Mouse (Mus musculus) heart, embryonic 16.5 days (tissue): ENCODE data around the gene Pcdh15. TPM values are rescaled to one million over a fixed set of nuclear protein-coding genes. Genes with fewer than 3 reads are reported as not detected.

Source experiments
- ATAC-seq: fragments of 200-750 bp; cut with Nextera tagmentation; replicated peaks from 2 replicates; pipeline ENCODE4 v1.8.0; 2017; ENCODE audit warnings: moderate number of reproducible peaks; ENCODE audit not compliant: insufficient read depth, low FRiP score; ENCODE audit errors: extremely low read depth
- H3K27ac ChIP-seq: fragments of 300-500 bp; sonication (generic); 2 replicates; pipeline ENCODE4 v1.5.1; 2014; ENCODE audit warnings: mild to moderate bottlenecking, low read length, control low read depth, moderate library complexity
- H3K27me3 ChIP-seq: fragments of 300-500 bp; sonication (generic); 2 replicates; pipeline ENCODE4 v1.6.1; 2014; ENCODE audit warnings: low read length, mixed read lengths; ENCODE audit not compliant: control insufficient read depth, insufficient read depth
- H3K36me3 ChIP-seq: fragments of 300-500 bp; sonication (generic); 2 replicates; pipeline ENCODE4 v1.6.1; 2014; ENCODE audit not compliant: control insufficient read depth, insufficient read depth
- H3K4me1 ChIP-seq: fragments of 300-500 bp; sonication (generic); 2 replicates; pipeline ENCODE4 v1.6.1; 2014; ENCODE audit warnings: low read length, mixed read lengths; ENCODE audit not compliant: control insufficient read depth, insufficient read depth
- H3K4me2 ChIP-seq: fragments of 300-500 bp; sonication (generic); 2 replicates; pipeline ENCODE4 v1.6.1; 2014; ENCODE audit warnings: low read depth, mild to moderate bottlenecking, control low read depth, low read length
- H3K4me3 ChIP-seq: fragments of 300-500 bp; sonication (generic); 2 replicates; pipeline ENCODE4 v1.5.1; 2014; ENCODE audit warnings: mild to moderate bottlenecking, control low read depth, low read length
- H3K9ac ChIP-seq: fragments of 300-500 bp; sonication (generic); 2 replicates; pipeline ENCODE4 v1.6.1; 2014; ENCODE audit warnings: low read length, control low read depth
- H3K9me3 ChIP-seq: fragments of 300-500 bp; sonication (generic); replicated peaks from 2 replicates; pipeline ENCODE4 v1.6.1; 2016; ENCODE audit warnings: low read length; ENCODE audit not compliant: control insufficient read depth
- WGBS: fragments of 180-500 bp; shearing (Covaris S2); extraction: QIAGEN DNeasy Blood & Tissue Kit; methylation state at CpG from one replicate; pipeline ENCODE4 v1.1.7; 2014; 5-methylcytosine and 5-hydroxymethylcytosine counted together
- polyA plus RNA-seq: library from polyadenylated mRNA; unstranded; fragments of >200 nt; fragmentation: Nextera tagmentation; extraction: Ambion mirVana; gene quantifications from 2 replicates; pipeline ENCODE4 v1.2.1, GENCODE M21; 2015

Gene Pcdh15
- polyA plus RNA-seq, 1 experiment from 2014 or later = 0.49 TPM

- no peak for ATAC-seq
- Histone ChIP-seq H3K4me1 (no peaks in the 10 kb centered on the region), H3K27ac (no peak overlapping the region), H3K4me2 (no peak overlapping the region), H3K4me3 (no peak overlapping the region), H3K36me3 (no peaks in the 10 kb centered on the region), H3K9me3 (no peaks in the 10 kb centered on the region), H3K9ac (no peak overlapping the region), H3K27me3 (no peaks in the 10 kb centered on the region)
- WGBS = 56% methylated on average over 9 of the region's 9 CpGs
Observed at GRCm38 (mm10) chr10:74053059-74053458, 953.9 kb downstream of the Pcdh15 start.

GRCm38 (mm10) chr10:74086653-74087052 is 987.5 kb downstream of the Pcdh15 start:
- WGBS = 81% methylated on average over 4 of the region's 4 CpGs
- no peaks in the 10 kb centered on the region for H3K27me3 ChIP-seq
- ATAC-seq = no peak
- no peak overlapping the region for H3K4me3 ChIP-seq
- no peak overlapping the region for H3K4me2 ChIP-seq
- no peaks in the 10 kb centered on the region for H3K9me3 ChIP-seq
- H3K4me1 ChIP-seq = no peaks in the 10 kb centered on the region
- H3K36me3 ChIP-seq = no peaks in the 10 kb centered on the region
- no peak overlapping the region for H3K9ac ChIP-seq
- H3K27ac ChIP-seq = no peak overlapping the region

GRCm38 (mm10) chr10:74098296-74098695 is 999.2 kb downstream of the Pcdh15 start:
- H3K27me3 ChIP-seq = no peaks in the 10 kb centered on the region
- H3K36me3 ChIP-seq = no peaks in the 10 kb centered on the region
- no peak overlapping the region for H3K4me3 ChIP-seq
- no peak overlapping the region for H3K9ac ChIP-seq
- H3K27ac ChIP-seq = no peak overlapping the region
- 80% methylated on average over 1 of the region's 1 CpGs for WGBS
- H3K9me3 ChIP-seq = no peaks in the 10 kb centered on the region
- no peak for ATAC-seq
- no peak overlapping the region for H3K4me2 ChIP-seq
- H3K4me1 ChIP-seq = no peaks in the 10 kb centered on the region

- Histone ChIP-seq H3K36me3 (no peaks in the 10 kb centered on the region), H3K4me3 (no peak overlapping the region), H3K9ac (no peak overlapping the region), H3K9me3 (no peaks in the 10 kb centered on the region), H3K4me1 (no peaks in the 10 kb centered on the region), H3K27ac (no peak overlapping the region), H3K27me3 (no peaks in the 10 kb centered on the region), H3K4me2 (no peak overlapping the region)
- 55% methylated on average over 1 of the region's 1 CpGs for WGBS
- ATAC-seq = no peak
Observed at GRCm38 (mm10) chr10:74114107-74114506, 1015.0 kb downstream of the Pcdh15 start.

GRCm38 (mm10) chr10:74116817-74117216 is 1017.7 kb downstream of the Pcdh15 start:
- H3K9ac ChIP-seq = no peak overlapping the region
- H3K27ac ChIP-seq = no peak overlapping the region
- ATAC-seq = no peak
- H3K4me2 ChIP-seq = no peak overlapping the region
- no peaks in the 10 kb centered on the region for H3K4me1 ChIP-seq
- H3K9me3 ChIP-seq = 0 out of 2 replicates have a peak, but pooled peaks cover 2% of the 10 kb centered on the region
- H3K36me3 ChIP-seq = no peaks in the 10 kb centered on the region
- no peaks in the 10 kb centered on the region for H3K27me3 ChIP-seq
- H3K4me3 ChIP-seq = no peak overlapping the region
- 33% methylated on average over 1 of the region's 1 CpGs for WGBS

GRCm38 (mm10) chr10:74123421-74123820 is 1024.3 kb downstream of the Pcdh15 start:
- H3K9ac ChIP-seq = no peak overlapping the region

GRCm38 (mm10) chr10:74129192-74129591 is 1030.0 kb downstream of the Pcdh15 start:
- Histone ChIP-seq H3K4me1 (no peaks in the 10 kb centered on the region), H3K9ac (no peak overlapping the region), H3K27me3 (no peaks in the 10 kb centered on the region), H3K4me3 (no peak overlapping the region), H3K4me2 (no peak overlapping the region), H3K9me3 (0 out of 2 replicates have a peak, but pooled peaks cover 2% of the 10 kb centered on the region), H3K27ac (no peak overlapping the region), H3K36me3 (no peaks in the 10 kb centered on the region)
- 77% methylated on average over 3 of the region's 3 CpGs for WGBS
- no peak for ATAC-seq

More at GRCm38 (mm10) chr10:74123421-74123820, 1024.3 kb downstream of the Pcdh15 start:
- no peak overlapping the region for H3K27ac ChIP-seq
- no peak overlapping the region for H3K4me3 ChIP-seq
- no peaks in the 10 kb centered on the region for H3K36me3 ChIP-seq
- no peaks in the 10 kb centered on the region for H3K4me1 ChIP-seq
- H3K9me3 ChIP-seq = 0 out of 2 replicates have a peak, but pooled peaks cover 4% of the 10 kb centered on the region
- no peak overlapping the region for H3K4me2 ChIP-seq
- ATAC-seq = no peak
- H3K27me3 ChIP-seq = no peaks in the 10 kb centered on the region
- WGBS = 78% methylated on average over 4 of the region's 4 CpGs

- H3K27ac ChIP-seq = no peak overlapping the region
- 0 out of 2 replicates have a peak, but pooled peaks cover 2% of the 10 kb centered on the region for H3K9me3 ChIP-seq
- no peaks in the 10 kb centered on the region for H3K36me3 ChIP-seq
- H3K27me3 ChIP-seq = no peaks in the 10 kb centered on the region
- H3K9ac ChIP-seq = no peak overlapping the region
- no peak overlapping the region for H3K4me2 ChIP-seq
- no peaks in the 10 kb centered on the region for H3K4me1 ChIP-seq
- no peak for ATAC-seq
- H3K4me3 ChIP-seq = no peak overlapping the region
Observed at GRCm38 (mm10) chr10:74129665-74130064, 1030.5 kb downstream of the Pcdh15 start.

- H3K4me3 ChIP-seq = no peak overlapping the region
- H3K9ac ChIP-seq = no peak overlapping the region
- no peaks in the 10 kb centered on the region for H3K4me1 ChIP-seq
- H3K4me2 ChIP-seq = no peak overlapping the region
- H3K36me3 ChIP-seq = no peaks in the 10 kb centered on the region
- 0 out of 2 replicates have a peak, but pooled peaks cover 2% of the 10 kb centered on the region for H3K9me3 ChIP-seq
- no peaks in the 10 kb centered on the region for H3K27me3 ChIP-seq
- no peak overlapping the region for H3K27ac ChIP-seq
- no peak for ATAC-seq
- WGBS = 73% methylated on average over 3 of the region's 3 CpGs
Observed at GRCm38 (mm10) chr10:74130805-74131204, 1031.7 kb downstream of the Pcdh15 start.
